Mouse (Mus musculus): ENCODE measurements around the gene A930004D18Rik. TPM values are rescaled to one million over a fixed set of nuclear protein-coding genes. Genes with fewer than 3 reads are reported as not detected.

A930004D18Rik gene
- total and polyA plus RNA-seq, 3 experiments: 0.39 to 1.8 TPM; not detected in 1

DNA sequence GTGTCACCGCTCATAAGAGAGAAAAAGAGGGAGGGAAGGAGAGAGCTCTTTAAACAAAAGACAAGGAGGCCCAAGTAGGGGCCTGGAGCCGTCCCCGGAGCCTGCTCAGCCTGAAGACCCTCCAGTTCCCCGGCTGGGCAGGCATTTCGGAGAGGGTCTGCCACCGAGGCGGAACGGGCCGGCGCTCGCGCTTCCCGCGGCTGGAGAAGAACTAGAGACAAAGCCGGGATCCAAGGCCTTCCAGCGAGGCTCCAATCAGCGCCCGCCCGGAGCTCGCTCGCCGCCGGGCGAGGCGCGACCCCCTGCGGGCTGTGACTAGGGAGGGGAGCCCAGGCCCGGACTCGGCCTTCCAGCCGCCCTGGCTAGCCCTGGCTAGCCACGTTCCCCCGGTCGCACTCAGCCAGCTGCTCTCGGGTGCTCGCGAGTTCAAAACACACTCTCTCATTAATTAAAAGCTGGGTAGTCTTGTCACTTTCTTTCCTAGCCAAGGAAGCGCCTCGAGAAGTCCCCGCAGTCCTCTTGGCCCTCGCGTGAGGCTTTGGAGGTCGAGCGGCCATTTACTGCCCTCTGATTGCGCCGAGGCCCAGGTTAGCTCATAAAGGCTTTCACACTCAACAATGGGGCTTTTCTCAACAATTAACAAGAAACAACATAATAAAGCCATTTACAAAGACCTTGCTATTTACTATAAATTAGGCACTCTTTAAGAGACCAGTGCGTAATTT, 2.2 kb upstream of the A930004D18Rik start:
- no peaks in the 10 kb centered on the region for H3K9me3 ChIP-seq (replicated peaks; ENCODE audit: insufficient read depth, low read length)

DNA sequence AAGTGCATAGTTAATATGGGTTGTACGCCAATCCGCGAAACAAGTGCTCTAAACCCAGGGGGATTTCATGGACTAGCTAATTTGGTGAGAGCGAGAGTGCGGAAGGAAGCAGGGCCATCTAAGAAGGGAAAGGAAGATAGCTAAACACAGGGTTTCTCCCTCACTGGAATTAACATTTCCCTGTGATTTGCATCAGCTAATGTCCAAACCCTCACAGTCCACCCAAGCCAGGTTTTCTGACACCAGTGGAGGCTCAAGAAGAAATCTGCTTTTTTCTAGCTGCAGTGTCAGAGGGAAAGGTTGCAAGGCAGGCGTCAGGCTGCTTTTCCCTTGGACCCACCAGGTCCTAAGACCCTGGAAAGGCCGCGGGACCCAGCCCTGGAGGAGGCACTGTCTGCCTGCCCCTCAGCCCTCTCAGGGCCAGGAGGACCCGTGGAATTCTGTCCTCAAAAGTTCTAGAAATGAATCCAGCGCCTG, 1.4 kb upstream of the A930004D18Rik start:
- Histone ChIP-seq H3K36me3 (ENCODE audit: control insufficient read depth in 1 of 2, insufficient read depth in 2 of 2, low read length in 2 of 2) (no peaks in the 10 kb centered on the region), H3K9me3 (replicated peaks; ENCODE audit: insufficient read depth, low read length) (no peaks in the 10 kb centered on the region), H3K79me2 (ENCODE audit: control insufficient read depth, insufficient read depth, low read length, poor library complexity) (no peaks in the 10 kb centered on the region), H3K4me1 (ENCODE audit: control insufficient read depth in 1 of 2, insufficient read depth in 2 of 2, low read length in 2 of 2) (no peaks in the 10 kb centered on the region), H3K4me3 (ENCODE audit: control insufficient read depth in 1 of 2, insufficient read depth in 1 of 2, low read depth in 2 of 2, low read length in 2 of 2) (no peak overlapping the region), H3K9ac (ENCODE audit: control insufficient read depth, low read depth, low read length, poor library complexity, severe bottlenecking) (no peak overlapping the region), H3K27me3 (ENCODE audit: control insufficient read depth in 1 of 2, insufficient read depth in 2 of 2, low read length in 2 of 2) (peaks cover 14 to 24% of the 10 kb centered on the region in 2 experiments), H3K27ac (ENCODE audit: control insufficient read depth, low read depth, low read length) (no peak overlapping the region)
- no peak for DNase-seq (ENCODE audit: low read depth, low spot score)
- no peak for TF ChIP-seq KAT2A (conservative IDR thresholded peaks at IDR 0.05; ENCODE audit: low read depth, low read length)
- TF ChIP-seq NELFE (IDR thresholded peaks at IDR 0.05; ENCODE audit: low read depth, low read length): no peak
- no peak for TF ChIP-seq ZMIZ1 (IDR thresholded peaks at IDR 0.05; ENCODE audit: low read depth, low read length)
- TF ChIP-seq E2F4 (IDR thresholded peaks at IDR 0.05; ENCODE audit: borderline replicate concordance, low read depth, low read length): no peak
- no peak for TF ChIP-seq GATA1 (IDR thresholded peaks at IDR 0.05; ENCODE audit: low read depth, low read length)
- no peak for TF ChIP-seq MEF2A (IDR thresholded peaks at IDR 0.05; ENCODE audit: extremely low read depth, insufficient replicate concordance, low read depth, low read length, poor library complexity, severe bottlenecking)
- no peak for TF ChIP-seq RAD21 (IDR thresholded peaks at IDR 0.05; ENCODE audit: low read depth, low read length)

More for the DNA sequence above, 2.2 kb upstream of the A930004D18Rik start:
- H3K9ac ChIP-seq (ENCODE audit: control insufficient read depth, low read depth, low read length, poor library complexity, severe bottlenecking): no peak overlapping the region
- H3K27ac ChIP-seq (ENCODE audit: control insufficient read depth, low read depth, low read length): no peak overlapping the region
- H3K36me3 ChIP-seq (ENCODE audit: control insufficient read depth in 1 of 2, insufficient read depth in 2 of 2, low read length in 2 of 2): no peaks in the 10 kb centered on the region
- DNase-seq (ENCODE audit: low read depth, low spot score): no peak
- no peaks in the 10 kb centered on the region for H3K4me1 ChIP-seq (ENCODE audit: control insufficient read depth in 1 of 2, insufficient read depth in 2 of 2, low read length in 2 of 2)
- no peaks in the 10 kb centered on the region for H3K79me2 ChIP-seq (ENCODE audit: control insufficient read depth, insufficient read depth, low read length, poor library complexity)
- H3K27me3 ChIP-seq (ENCODE audit: control insufficient read depth in 1 of 2, insufficient read depth in 2 of 2, low read length in 2 of 2): peaks cover 14 to 26% of the 10 kb centered on the region in 2 experiments
- TF ChIP-seq SIN3A (IDR thresholded peaks at IDR 0.05; ENCODE audit: low read length): no peak
- no peak for TF ChIP-seq CHD1 (IDR thresholded peaks at IDR 0.05; ENCODE audit: low read depth, low read length)
- no peak for TF ChIP-seq POLR2AphosphoS5 (IDR thresholded peaks at IDR 0.05; ENCODE audit: borderline replicate concordance, low read depth, low read length)
- TF ChIP-seq TAL1 (IDR thresholded peaks at IDR 0.05; ENCODE audit: low read length): no peak
- TF ChIP-seq E2F4 (IDR thresholded peaks at IDR 0.05; ENCODE audit: borderline replicate concordance, low read depth, low read length): no peak
- TF ChIP-seq KAT2A (conservative IDR thresholded peaks at IDR 0.05; ENCODE audit: low read depth, low read length): no peak
- no peak for TF ChIP-seq ZC3H11A (IDR thresholded peaks at IDR 0.05; ENCODE audit: low read depth, low read length)
- TF ChIP-seq GATA1 (IDR thresholded peaks at IDR 0.05; ENCODE audit: low read depth, low read length): no peak
- TF ChIP-seq POLR2A (IDR thresholded peaks at IDR 0.05; ENCODE audit: control insufficient read depth in 1 of 2, insufficient read depth in 1 of 2, low read depth in 1 of 2, low read length in 2 of 2, poor library complexity in 1 of 2): no peak
- no peak for TF ChIP-seq POLR2AphosphoS2 (IDR thresholded peaks at IDR 0.05; ENCODE audit: low read length)
- no peak for TF ChIP-seq TCF12 (IDR thresholded peaks at IDR 0.05; ENCODE audit: low read depth, low read length)
- no peak for TF ChIP-seq CHD2 (IDR thresholded peaks at IDR 0.05; ENCODE audit: low read length)
- TF ChIP-seq SMC3 (IDR thresholded peaks at IDR 0.05; ENCODE audit: low read depth, low read length): no peak
- no peak for TF ChIP-seq MYC (IDR thresholded peaks at IDR 0.05; ENCODE audit: low read depth, low read length)
- no peak for TF ChIP-seq BHLHE40 (IDR thresholded peaks at IDR 0.05; ENCODE audit: borderline replicate concordance, low read depth, low read length)
- H3K4me3 ChIP-seq (ENCODE audit: control insufficient read depth in 1 of 2, insufficient read depth in 1 of 2, low read depth in 2 of 2, low read length in 2 of 2): no peak overlapping the region
